Mouse (Mus musculus) kidney, postnatal 0 days (tissue): ENCODE data around the gene Mbnl2. TPM values are rescaled to one million over a fixed set of nuclear protein-coding genes. Genes with fewer than 3 reads are reported as not detected.
A peak's percentile ranks its signal among the peaks of the same experiment; 100 is the strongest.

Source experiments
- ATAC-seq: fragments of 200-750 bp; cut with Nextera tagmentation; replicated peaks from 2 replicates; pipeline ENCODE4 v1.8.0; 2017; ENCODE audit warnings: low read depth, moderate number of reproducible peaks, moderate TSS enrichment, moderate library complexity; ENCODE audit not compliant: low FRiP score
- DNase-seq: peaks from one replicate; pipeline ENCODE4 v3.0.0-alpha.2; 2016; ENCODE audit warnings: low spot score
- H3K27ac ChIP-seq: fragments of 300-500 bp; sonication (generic); 2 replicates; pipeline ENCODE4 v1.5.1; 2014; ENCODE audit warnings: mild to moderate bottlenecking
- H3K27me3 ChIP-seq: fragments of 300-500 bp; sonication (generic); 2 replicates; pipeline ENCODE4 v1.6.1; 2014; ENCODE audit warnings: low read length, mixed read lengths; ENCODE audit not compliant: insufficient read depth
- H3K36me3 ChIP-seq: fragments of 300-500 bp; sonication (generic); 2 replicates; pipeline ENCODE4 v1.6.1; 2014; ENCODE audit warnings: low read length, mixed read lengths; ENCODE audit not compliant: insufficient read depth
- H3K4me1 ChIP-seq: fragments of 300-500 bp; sonication (generic); replicated peaks from 2 replicates; pipeline ENCODE4 v1.6.1; 2014; ENCODE audit warnings: antibody characterized with exemption, low read length, mixed read lengths; ENCODE audit not compliant: insufficient read depth
- H3K4me2 ChIP-seq: fragments of 300-500 bp; sonication (generic); 2 replicates; pipeline ENCODE4 v1.6.1; 2014; ENCODE audit warnings: mild to moderate bottlenecking, low read length, moderate library complexity, mixed read lengths
- H3K4me3 ChIP-seq: fragments of 300-500 bp; sonication (generic); replicated peaks from 2 replicates; pipeline ENCODE4 v1.5.1; 2014; ENCODE audit warnings: low read depth, low read length
- H3K9ac ChIP-seq: fragments of 300-500 bp; sonication (generic); 2 replicates; pipeline ENCODE4 v1.6.1; 2014; ENCODE audit warnings: low read depth, low read length
- H3K9me3 ChIP-seq: fragments of 300-500 bp; sonication (generic); replicated peaks from 2 replicates; pipeline ENCODE4 v1.6.1; 2016; ENCODE audit warnings: low read length, inconsistent platforms, mixed read lengths
- CTCF ChIP-seq: IDR thresholded peaks from 2 replicates; pipeline ENCODE4 v1.5.1; 2016; ENCODE audit warnings: antibody characterized with exemption, low read depth, mild to moderate bottlenecking, moderate library complexity
- WGBS: fragments of 180-500 bp; shearing (Covaris S2); extraction: QIAGEN DNeasy Blood & Tissue Kit; methylation state at CpG from one replicate; pipeline ENCODE4 v1.1.7; 2014; 5-methylcytosine and 5-hydroxymethylcytosine counted together
- polyA plus RNA-seq: library from polyadenylated mRNA; unstranded; fragments of >200 nt; fragmentation: Nextera tagmentation; extraction: Ambion mirVana; gene quantifications from 2 replicates; pipeline ENCODE4 v1.2.1, GENCODE M21; 2015

Gene Mbnl2
- polyA plus RNA-seq, 1 experiment from 2014 or later, result 119 TPM

GRCm38 (mm10) chr14:120370044-120370443 lies 94.6 kb downstream of the Mbnl2 start:
- Histone ChIP-seq H3K9me3 (no peaks in the 10 kb centered on the region), H3K9ac (no peak overlapping the region), H3K27me3 (no peaks in the 10 kb centered on the region), H3K36me3 (no peaks in the 10 kb centered on the region), H3K4me1 (peaks cover 47% of the 10 kb centered on the region), H3K27ac (no peak overlapping the region), H3K4me3 (no peak overlapping the region), H3K4me2 (no peak overlapping the region)
- 82% methylated on average over 14 of the region's 14 CpGs for WGBS
- no peak for DNase-seq
- TF ChIP-seq CTCF, result no peak
- ATAC-seq, result no peak

- no peak overlapping the region for H3K4me2 ChIP-seq
- ATAC-seq, result no peak
- H3K27me3 ChIP-seq, result no peaks in the 10 kb centered on the region
- no peak overlapping the region for H3K4me3 ChIP-seq
- H3K9me3 ChIP-seq, result no peaks in the 10 kb centered on the region
- DNase-seq, result no peak
- no peak for TF ChIP-seq CTCF
- H3K9ac ChIP-seq, result no peak overlapping the region
- WGBS, result 70% methylated on average over 11 of the region's 11 CpGs
- H3K27ac ChIP-seq, result no peak overlapping the region
- peaks cover 47% of the 10 kb centered on the region for H3K4me1 ChIP-seq
- no peaks in the 10 kb centered on the region for H3K36me3 ChIP-seq
Measured at GRCm38 (mm10) chr14:120370631-120371030, 95.2 kb downstream of the Mbnl2 start.

- no peak for ATAC-seq
- H3K4me3 ChIP-seq, result no peak overlapping the region
- DNase-seq, result no peak
- H3K4me2 ChIP-seq, result no peak overlapping the region
- WGBS, result 63% methylated on average over 5 of the region's 5 CpGs
- peaks cover 47% of the 10 kb centered on the region for H3K4me1 ChIP-seq
- no peaks in the 10 kb centered on the region for H3K9me3 ChIP-seq
- H3K36me3 ChIP-seq, result no peaks in the 10 kb centered on the region
- no peak overlapping the region for H3K9ac ChIP-seq
- H3K27me3 ChIP-seq, result no peaks in the 10 kb centered on the region
- TF ChIP-seq CTCF, result no peak
- no peak overlapping the region for H3K27ac ChIP-seq
Measured at GRCm38 (mm10) chr14:120371174-120371573, 95.7 kb downstream of the Mbnl2 start.

GRCm38 (mm10) chr14:120373026-120374024 lies 97.9 kb downstream of the Mbnl2 start:
- peaks cover 40% of the 10 kb centered on the region for H3K4me1 ChIP-seq
- peak overlapping the region; percentile 14; the same call in 1 of the 2 replicates for H3K27ac ChIP-seq
- no peak for ATAC-seq

GRCm38 (mm10) chr14:120374786-120375185 lies 99.3 kb downstream of the Mbnl2 start:
- TF ChIP-seq CTCF, result no peak
- ATAC-seq, result no peak
- no peak overlapping the region for H3K4me2 ChIP-seq
- peaks cover 36% of the 10 kb centered on the region for H3K4me1 ChIP-seq
- no peak overlapping the region for H3K9ac ChIP-seq
- 93% methylated on average over 14 of the region's 14 CpGs for WGBS
- no peaks in the 10 kb centered on the region for H3K27me3 ChIP-seq
- H3K36me3 ChIP-seq, result no peaks in the 10 kb centered on the region
- no peaks in the 10 kb centered on the region for H3K9me3 ChIP-seq
- no peak overlapping the region for H3K27ac ChIP-seq
- DNase-seq, result no peak
- no peak overlapping the region for H3K4me3 ChIP-seq

More at GRCm38 (mm10) chr14:120373026-120374024, 97.9 kb downstream of the Mbnl2 start:
- 44% methylated on average over 11 of the region's 11 CpGs for WGBS
- no peak overlapping the region for H3K9ac ChIP-seq
- H3K27me3 ChIP-seq, result no peaks in the 10 kb centered on the region
- H3K9me3 ChIP-seq, result no peaks in the 10 kb centered on the region
- no peaks in the 10 kb centered on the region for H3K36me3 ChIP-seq
- H3K4me2 ChIP-seq, result no peak overlapping the region
- DNase-seq, result peak; percentile 57
- TF ChIP-seq CTCF, result no peak
- H3K4me3 ChIP-seq, result no peak overlapping the region

- peaks cover 4% of the 10 kb centered on the region; the same call in 1 of the 2 replicates for H3K36me3 ChIP-seq
- H3K27me3 ChIP-seq, result no peaks in the 10 kb centered on the region
- no peak for TF ChIP-seq CTCF
- H3K9ac ChIP-seq, result no peak overlapping the region
- H3K27ac ChIP-seq, result no peak overlapping the region
- ATAC-seq, result no peak
- WGBS, result 82% methylated on average over 4 of the region's 4 CpGs
- DNase-seq, result no peak
- H3K9me3 ChIP-seq, result no peaks in the 10 kb centered on the region
- H3K4me2 ChIP-seq, result no peak overlapping the region
- H3K4me3 ChIP-seq, result no peak overlapping the region
- H3K4me1 ChIP-seq, result peaks cover 18% of the 10 kb centered on the region
Measured at GRCm38 (mm10) chr14:120377192-120377591, 101.7 kb downstream of the Mbnl2 start.
